Mouse (Mus musculus): Measurements from ENCODE around the gene Psip1. TPM values are rescaled to one million over a fixed set of nuclear protein-coding genes. Genes with fewer than 3 reads are reported as not detected.

Gene Psip1
- polyA plus RNA-seq, 1 experiment, result 97.4 TPM

DNA sequence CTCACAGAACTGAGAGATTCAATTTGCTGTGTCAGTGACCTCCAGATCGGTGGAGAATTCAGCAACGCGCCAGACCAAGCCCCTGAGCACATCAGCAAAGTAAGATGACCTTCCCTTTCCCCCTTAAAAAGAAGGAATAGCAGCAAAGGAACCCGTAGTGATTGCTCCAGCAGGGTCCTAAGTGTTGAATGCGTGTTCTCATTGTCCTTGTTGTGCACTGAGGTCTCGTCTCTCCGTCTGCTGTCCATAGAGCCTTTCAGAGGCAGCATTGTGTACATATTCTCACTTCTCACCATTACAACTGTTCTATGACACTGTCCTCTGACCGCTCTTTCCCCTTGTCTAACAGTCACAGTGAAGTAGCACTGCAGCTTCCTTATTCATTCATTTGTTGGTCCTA lies 49.9 kb downstream of the Psip1 start:
- no peaks in the 10 kb centered on the region; the same call in 1 of the 2 replicates for H3K36me3 ChIP-seq (ENCODE audit: control insufficient read depth, insufficient read depth, low read length)
- no peak overlapping the region for H3K27ac ChIP-seq (ENCODE audit: control insufficient read depth, insufficient read depth, low read depth, low read length)
- H3K27me3 ChIP-seq (ENCODE audit: control insufficient read depth, insufficient read depth, low read length), result no peaks in the 10 kb centered on the region
- no peaks in the 10 kb centered on the region for H3K4me1 ChIP-seq (ENCODE audit: control insufficient read depth, insufficient read depth, low read length)
- H3K4me3 ChIP-seq (ENCODE audit: control insufficient read depth, low read depth, low read length), result no peak overlapping the region
- TF ChIP-seq CTCF (IDR thresholded peaks at IDR 0.05; ENCODE audit: control insufficient read depth, insufficient read depth, insufficient replicate concordance, low read depth, low read length), result no peak
- TF ChIP-seq POLR2A (IDR thresholded peaks at IDR 0.05; ENCODE audit: control insufficient read depth, low read depth, low read length), result no peak

DNA sequence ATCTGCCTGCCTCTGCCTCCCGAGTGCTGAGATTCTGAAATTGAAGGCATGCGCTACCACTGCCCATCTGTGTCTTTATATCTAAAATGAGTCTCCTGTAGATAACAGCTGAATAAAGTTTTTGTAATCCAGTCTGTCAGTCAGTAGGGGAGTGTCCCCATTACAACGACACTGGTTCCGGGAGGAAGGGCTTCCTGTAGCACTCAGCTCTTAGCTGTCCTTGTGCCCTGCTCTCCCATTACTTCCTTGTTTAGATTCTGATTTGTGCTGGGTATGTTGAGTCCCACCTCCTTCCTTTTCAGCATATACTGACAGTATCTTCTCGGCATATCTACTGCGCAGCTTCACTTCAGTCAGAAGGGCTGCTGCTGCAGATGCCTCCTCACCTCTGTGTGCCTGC lies 53.4 kb downstream of the Psip1 start:
- TF ChIP-seq CTCF (IDR thresholded peaks at IDR 0.05; ENCODE audit: control insufficient read depth, insufficient read depth, insufficient replicate concordance, low read depth, low read length), result no peak
- no peak for TF ChIP-seq POLR2A (IDR thresholded peaks at IDR 0.05; ENCODE audit: control insufficient read depth, low read depth, low read length)
- no peaks in the 10 kb centered on the region; the same call in 1 of the 2 replicates for H3K36me3 ChIP-seq (ENCODE audit: control insufficient read depth, insufficient read depth, low read length)
- H3K4me1 ChIP-seq (ENCODE audit: control insufficient read depth, insufficient read depth, low read length), result no peaks in the 10 kb centered on the region
- H3K27ac ChIP-seq (ENCODE audit: control insufficient read depth, insufficient read depth, low read depth, low read length), result no peak overlapping the region
- no peaks in the 10 kb centered on the region for H3K27me3 ChIP-seq (ENCODE audit: control insufficient read depth, insufficient read depth, low read length)
- H3K4me3 ChIP-seq (ENCODE audit: control insufficient read depth, low read depth, low read length), result no peak overlapping the region

DNA sequence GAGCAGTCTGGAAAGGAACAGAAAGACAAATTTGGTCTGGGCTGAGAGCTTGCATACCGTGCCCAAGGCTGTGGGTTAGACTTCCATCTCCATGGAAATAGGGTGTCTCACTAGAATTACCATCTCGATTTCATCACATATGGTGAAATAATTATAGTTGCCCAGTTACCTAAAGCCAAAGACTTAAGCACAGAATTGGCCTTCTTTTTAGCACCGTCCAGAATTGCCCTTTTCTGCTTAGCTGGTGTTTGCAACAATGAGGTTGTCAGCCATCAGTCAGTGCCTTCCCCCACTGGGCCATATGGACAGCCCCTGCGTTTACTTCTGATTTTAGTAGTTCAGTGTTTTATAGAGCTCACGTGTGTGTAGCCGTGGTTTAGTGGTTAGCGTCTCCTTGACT lies 54.3 kb downstream of the Psip1 start:
- TF ChIP-seq POLR2A (IDR thresholded peaks at IDR 0.05; ENCODE audit: control insufficient read depth, low read depth, low read length) (no peak), CTCF (IDR thresholded peaks at IDR 0.05; ENCODE audit: control insufficient read depth, insufficient read depth, insufficient replicate concordance, low read depth, low read length) (no peak)
- H3K36me3 ChIP-seq (ENCODE audit: control insufficient read depth, insufficient read depth, low read length), result no peaks in the 10 kb centered on the region; the same call in 1 of the 2 replicates

DNA sequence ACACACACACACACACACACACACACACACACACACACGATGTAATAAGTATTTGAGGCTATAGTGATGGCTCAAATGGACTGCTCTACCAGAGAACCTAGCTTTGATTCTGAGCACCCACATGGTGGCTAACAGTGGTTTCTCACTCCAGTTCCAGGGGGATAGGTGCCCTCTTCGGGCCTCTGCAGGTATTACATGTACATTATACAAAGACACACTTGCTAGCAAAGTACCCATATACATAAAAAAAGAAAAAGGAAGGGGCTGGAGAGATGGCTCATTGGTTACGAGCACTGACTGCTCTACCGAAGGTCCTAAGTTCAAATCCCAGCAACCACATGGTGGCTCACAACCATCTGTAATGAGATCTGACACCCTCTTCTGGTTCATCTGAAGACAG lies 57.4 kb downstream of the Psip1 start:
- H3K4me3 ChIP-seq (ENCODE audit: control insufficient read depth, low read depth, low read length), result no peak overlapping the region
- no peaks in the 10 kb centered on the region for H3K4me1 ChIP-seq (ENCODE audit: control insufficient read depth, insufficient read depth, low read length)
- no peaks in the 10 kb centered on the region for H3K36me3 ChIP-seq (ENCODE audit: control insufficient read depth, insufficient read depth, low read length)
- no peak for TF ChIP-seq POLR2A (IDR thresholded peaks at IDR 0.05; ENCODE audit: control insufficient read depth, low read depth, low read length)
- TF ChIP-seq CTCF (IDR thresholded peaks at IDR 0.05; ENCODE audit: control insufficient read depth, insufficient read depth, insufficient replicate concordance, low read depth, low read length), result no peak
- no peak overlapping the region for H3K27ac ChIP-seq (ENCODE audit: control insufficient read depth, insufficient read depth, low read depth, low read length)
- no peaks in the 10 kb centered on the region for H3K27me3 ChIP-seq (ENCODE audit: control insufficient read depth, insufficient read depth, low read length)

More for the DNA sequence above, 54.3 kb downstream of the Psip1 start:
- Histone ChIP-seq H3K27ac (ENCODE audit: control insufficient read depth, insufficient read depth, low read depth, low read length) (no peak overlapping the region), H3K27me3 (ENCODE audit: control insufficient read depth, insufficient read depth, low read length) (no peaks in the 10 kb centered on the region), H3K4me3 (ENCODE audit: control insufficient read depth, low read depth, low read length) (no peak overlapping the region), H3K4me1 (ENCODE audit: control insufficient read depth, insufficient read depth, low read length) (no peaks in the 10 kb centered on the region)

DNA sequence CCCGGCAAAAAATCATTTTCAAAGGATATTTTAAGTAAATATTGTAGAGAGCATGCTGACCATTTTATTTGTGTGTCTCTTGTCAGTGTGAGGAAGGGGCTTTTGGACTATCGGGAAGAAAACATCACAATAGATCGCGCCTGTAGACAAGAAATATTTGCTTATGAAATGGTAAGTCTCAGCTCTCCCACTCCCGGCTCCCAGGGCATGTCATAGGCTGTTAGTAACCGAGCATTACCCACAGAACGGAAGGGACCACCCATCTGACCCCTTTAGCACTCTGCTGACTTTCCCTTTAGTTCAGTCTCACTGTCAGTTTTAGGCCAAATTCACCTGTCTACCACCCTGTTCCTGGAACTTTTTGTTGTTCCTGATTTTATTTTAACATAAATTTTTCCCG lies 58.6 kb downstream of the Psip1 start:
- no peak overlapping the region for H3K4me3 ChIP-seq (ENCODE audit: control insufficient read depth, low read depth, low read length)
- no peak overlapping the region for H3K27ac ChIP-seq (ENCODE audit: control insufficient read depth, insufficient read depth, low read depth, low read length)
- no peaks in the 10 kb centered on the region for H3K36me3 ChIP-seq (ENCODE audit: control insufficient read depth, insufficient read depth, low read length)
- TF ChIP-seq CTCF (IDR thresholded peaks at IDR 0.05; ENCODE audit: control insufficient read depth, insufficient read depth, insufficient replicate concordance, low read depth, low read length) (no peak), POLR2A (IDR thresholded peaks at IDR 0.05; ENCODE audit: control insufficient read depth, low read depth, low read length) (no peak)
- no peaks in the 10 kb centered on the region for H3K27me3 ChIP-seq (ENCODE audit: control insufficient read depth, insufficient read depth, low read length)
- no peaks in the 10 kb centered on the region for H3K4me1 ChIP-seq (ENCODE audit: control insufficient read depth, insufficient read depth, low read length)

DNA sequence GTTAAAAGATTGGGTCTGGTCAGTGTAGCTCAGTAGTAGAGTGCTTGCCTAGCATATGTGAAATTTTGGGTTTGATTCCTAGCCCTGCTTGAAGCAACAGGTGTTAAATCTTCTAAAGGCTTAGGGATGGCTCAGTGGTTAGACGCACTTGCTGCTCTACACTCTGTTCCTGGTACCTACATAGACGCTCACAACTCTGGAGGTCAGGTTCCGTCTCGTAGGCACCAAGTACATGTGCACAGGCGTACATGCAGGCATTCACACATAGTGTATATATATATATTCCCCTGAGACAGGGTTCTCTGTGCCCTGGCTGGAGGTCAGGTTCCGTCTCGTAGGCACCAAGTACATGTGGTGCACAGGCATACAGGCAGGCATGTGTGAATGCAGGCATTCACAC lies 59.1 kb downstream of the Psip1 start:
- H3K27me3 ChIP-seq (ENCODE audit: control insufficient read depth, insufficient read depth, low read length), result no peaks in the 10 kb centered on the region
- no peak overlapping the region for H3K27ac ChIP-seq (ENCODE audit: control insufficient read depth, insufficient read depth, low read depth, low read length)
- H3K4me3 ChIP-seq (ENCODE audit: control insufficient read depth, low read depth, low read length), result no peak overlapping the region
- no peaks in the 10 kb centered on the region for H3K36me3 ChIP-seq (ENCODE audit: control insufficient read depth, insufficient read depth, low read length)
- no peaks in the 10 kb centered on the region for H3K4me1 ChIP-seq (ENCODE audit: control insufficient read depth, insufficient read depth, low read length)
- TF ChIP-seq POLR2A (IDR thresholded peaks at IDR 0.05; ENCODE audit: control insufficient read depth, low read depth, low read length), result no peak

DNA sequence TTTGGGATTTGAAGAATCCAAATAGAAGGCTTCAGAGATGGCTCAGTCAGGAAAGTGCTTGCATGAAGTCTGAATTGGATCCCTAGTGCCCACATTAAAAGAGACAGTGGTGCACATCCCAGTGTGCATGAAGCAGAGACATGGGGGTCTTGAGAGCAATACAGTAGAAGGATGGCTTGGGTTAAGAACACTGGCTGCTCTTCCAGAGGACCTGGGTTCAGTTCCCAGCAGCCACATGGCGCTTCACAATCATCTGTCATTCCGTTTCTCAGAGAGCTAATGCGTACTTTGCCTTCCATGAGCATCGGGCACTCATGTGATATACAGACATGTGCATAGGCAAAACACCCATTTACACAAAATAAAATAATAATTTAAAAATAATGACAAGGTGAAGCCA lies 61.1 kb downstream of the Psip1 start:
- TF ChIP-seq POLR2A (IDR thresholded peaks at IDR 0.05; ENCODE audit: control insufficient read depth, low read depth, low read length) (no peak), CTCF (IDR thresholded peaks at IDR 0.05; ENCODE audit: control insufficient read depth, insufficient read depth, insufficient replicate concordance, low read depth, low read length) (no peak)
- Histone ChIP-seq H3K4me1 (ENCODE audit: control insufficient read depth, insufficient read depth, low read length) (no peaks in the 10 kb centered on the region), H3K27me3 (ENCODE audit: control insufficient read depth, insufficient read depth, low read length) (no peaks in the 10 kb centered on the region), H3K27ac (ENCODE audit: control insufficient read depth, insufficient read depth, low read depth, low read length) (no peak overlapping the region), H3K4me3 (ENCODE audit: control insufficient read depth, low read depth, low read length) (no peak overlapping the region), H3K36me3 (ENCODE audit: control insufficient read depth, insufficient read depth, low read length) (no peaks in the 10 kb centered on the region)

DNA sequence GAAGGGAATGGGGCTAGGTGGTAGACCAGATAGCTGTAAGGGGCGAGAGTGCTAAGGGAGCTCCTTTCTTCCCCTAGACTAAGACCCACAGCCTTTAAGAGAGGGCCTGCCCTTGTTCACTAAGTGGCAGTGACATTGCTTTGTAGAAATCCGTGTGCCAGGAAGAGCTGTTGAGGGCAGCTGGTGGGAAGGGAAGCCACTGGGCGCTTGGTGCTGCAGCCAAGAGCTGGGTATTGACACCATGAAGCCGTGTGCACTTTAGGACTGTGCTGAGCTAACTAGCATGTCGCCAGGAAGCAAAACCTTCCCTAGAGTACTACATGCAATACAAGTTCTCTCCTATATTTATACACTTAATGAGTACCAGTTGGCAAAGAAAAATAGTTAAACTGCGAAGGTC lies 62.6 kb downstream of the Psip1 start:
- TF ChIP-seq CTCF (IDR thresholded peaks at IDR 0.05; ENCODE audit: control insufficient read depth, insufficient read depth, insufficient replicate concordance, low read depth, low read length) (no peak), POLR2A (IDR thresholded peaks at IDR 0.05; ENCODE audit: control insufficient read depth, low read depth, low read length) (no peak)
- Histone ChIP-seq H3K36me3 (ENCODE audit: control insufficient read depth, insufficient read depth, low read length) (no peaks in the 10 kb centered on the region), H3K27ac (ENCODE audit: control insufficient read depth, insufficient read depth, low read depth, low read length) (no peak overlapping the region), H3K4me3 (ENCODE audit: control insufficient read depth, low read depth, low read length) (no peak overlapping the region), H3K27me3 (ENCODE audit: control insufficient read depth, insufficient read depth, low read length) (no peaks in the 10 kb centered on the region), H3K4me1 (ENCODE audit: control insufficient read depth, insufficient read depth, low read length) (no peaks in the 10 kb centered on the region)

Measured in testis, adult 2 months (tissue).